Mouse (Mus musculus) liver, embryonic 15.5 days (tissue): ENCODE results near the gene Chka. TPM values are rescaled to one million over a fixed set of nuclear protein-coding genes. Genes with fewer than 3 reads are reported as not detected.

ENCODE experiments used
- ATAC-seq: fragments of 200-750 bp; cut with Nextera tagmentation; 2 replicates; pipeline ENCODE4 v1.8.0; 2017; ENCODE audit warnings: moderate number of reproducible peaks, mild to moderate bottlenecking, moderate library complexity; ENCODE audit not compliant: insufficient read depth
- H3K27ac ChIP-seq: fragments of 300-500 bp; sonication (generic); replicated peaks from 2 replicates; pipeline ENCODE4 v1.5.1; 2015; ENCODE audit warnings: mild to moderate bottlenecking, inconsistent platforms
- H3K27me3 ChIP-seq: fragments of 300-500 bp; sonication (generic); 2 replicates; pipeline ENCODE4 v1.6.1; 2015; ENCODE audit warnings: mild to moderate bottlenecking, inconsistent platforms
- H3K36me3 ChIP-seq: fragments of 300-500 bp; sonication (generic); replicated peaks from 2 replicates; pipeline ENCODE4 v1.6.1; 2015; ENCODE audit warnings: moderate library complexity, mild to moderate bottlenecking, inconsistent platforms
- H3K4me1 ChIP-seq: fragments of 300-500 bp; sonication (generic); replicated peaks from 2 replicates; pipeline ENCODE4 v1.6.1; 2015; ENCODE audit warnings: inconsistent platforms
- H3K4me2 ChIP-seq: fragments of 300-500 bp; sonication (generic); 2 replicates; pipeline ENCODE4 v1.6.1; 2015; ENCODE audit warnings: moderate library complexity, mild to moderate bottlenecking, inconsistent platforms
- H3K4me3 ChIP-seq: fragments of 300-500 bp; sonication (generic); replicated peaks from 2 replicates; pipeline ENCODE4 v1.5.1; 2015; ENCODE audit warnings: mild to moderate bottlenecking, inconsistent platforms
- H3K9ac ChIP-seq: fragments of 300-500 bp; sonication (generic); 2 replicates; pipeline ENCODE4 v1.6.1; 2015; ENCODE audit warnings: moderate library complexity, mild to moderate bottlenecking, inconsistent platforms
- H3K9me3 ChIP-seq: fragments of 300-500 bp; sonication (generic); replicated peaks from 2 replicates; pipeline ENCODE4 v1.6.1; 2016; ENCODE audit warnings: inconsistent platforms
- WGBS: fragments of 180-500 bp; shearing (Covaris S2); methylation state at CpG from one replicate; pipeline ENCODE4 v1.1.7; 2015; ENCODE audit warnings: mixed read lengths; ENCODE audit not compliant: insufficient replicate concordance; 5-methylcytosine and 5-hydroxymethylcytosine counted together
- polyA plus RNA-seq: library from polyadenylated mRNA; unstranded; fragments of >200 nt; fragmentation: Nextera tagmentation; extraction: Ambion mirVana; gene quantifications from 2 replicates; pipeline ENCODE4 v1.2.1, GENCODE M21; 2015

Chka gene
- polyA plus RNA-seq, 1 experiment from 2014 or later = 20.1 TPM

DNA sequence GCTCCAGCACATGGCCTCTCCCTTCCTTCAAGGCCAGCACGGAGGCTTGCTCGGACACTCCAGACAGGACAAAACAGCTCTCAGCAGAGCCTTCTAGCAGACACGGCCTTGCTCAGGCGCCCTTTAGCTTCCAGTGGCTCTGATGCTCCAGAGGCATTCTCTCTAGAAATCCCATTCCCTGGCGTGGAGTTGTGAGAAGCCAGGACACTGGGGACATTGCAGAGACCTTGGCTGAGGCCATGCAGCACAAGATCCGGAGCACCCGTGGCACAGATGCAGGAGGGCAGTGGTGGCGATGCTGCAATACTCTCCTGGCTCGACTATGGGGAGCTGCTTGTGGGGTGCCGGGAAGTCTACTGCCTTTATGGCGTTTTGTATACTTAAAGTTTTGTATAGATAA lies 65.2 kb downstream of the Chka start:
- Histone ChIP-seq H3K27ac (no peak overlapping the region), H3K4me3 (no peak overlapping the region), H3K36me3 (no peaks in the 10 kb centered on the region), H3K4me2 (no peak overlapping the region), H3K4me1 (peaks cover 30% of the 10 kb centered on the region), H3K9me3 (no peaks in the 10 kb centered on the region), H3K9ac (no peak overlapping the region), H3K27me3 (no peaks in the 10 kb centered on the region)
- WGBS = 71% methylated on average over 11 of the region's 11 CpGs
- no peak for ATAC-seq

GRCm38 (mm10) chr19:3919928-3920327 lies 68.4 kb downstream of the Chka start:
- Histone ChIP-seq H3K4me3 (no peak overlapping the region), H3K36me3 (no peaks in the 10 kb centered on the region), H3K4me2 (no peak overlapping the region), H3K27ac (no peak overlapping the region), H3K9me3 (no peaks in the 10 kb centered on the region), H3K9ac (no peak overlapping the region), H3K27me3 (no peaks in the 10 kb centered on the region), H3K4me1 (peaks cover 25% of the 10 kb centered on the region)
- ATAC-seq = no peak

DNA sequence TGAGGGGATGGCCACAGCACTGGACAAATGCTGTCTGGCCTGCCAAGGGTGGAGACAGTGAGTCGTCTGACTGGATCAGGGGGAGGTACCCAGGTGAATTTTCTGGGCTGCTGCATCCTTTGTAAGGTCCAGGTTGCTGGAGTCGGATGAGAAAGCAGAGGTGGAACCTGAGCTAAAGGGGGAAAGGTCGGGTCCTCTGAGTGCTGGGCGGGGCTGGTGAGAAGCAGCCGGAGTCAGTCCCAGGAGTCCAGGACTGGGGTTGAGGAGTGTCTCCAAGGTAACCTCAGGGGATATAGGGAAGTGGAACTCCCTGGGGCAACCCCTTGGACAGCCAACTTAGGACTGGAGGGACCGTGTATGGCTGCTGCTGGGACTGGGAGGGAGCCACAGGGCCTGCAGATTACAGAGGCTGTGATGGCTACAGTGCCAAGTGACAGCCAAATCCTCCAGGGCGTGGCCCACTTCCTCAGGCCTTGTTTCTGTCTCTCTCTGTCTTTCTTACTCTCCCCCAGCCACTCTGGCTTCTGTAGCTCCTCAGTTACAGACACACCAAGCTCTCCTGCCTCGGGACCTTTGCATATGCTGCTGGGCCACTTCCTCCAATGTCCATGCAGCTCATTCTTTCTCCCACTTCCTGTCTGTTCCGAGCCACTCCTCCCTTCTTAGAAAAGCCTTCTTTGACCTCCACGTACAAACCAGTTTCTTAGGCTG lies 71.2 kb downstream of the Chka start:
- Histone ChIP-seq H3K9ac (no peak overlapping the region), H3K9me3 (no peaks in the 10 kb centered on the region), H3K36me3 (no peaks in the 10 kb centered on the region), H3K4me2 (no peak overlapping the region), H3K4me3 (no peak overlapping the region), H3K27ac (no peak overlapping the region), H3K4me1 (peaks cover 37% of the 10 kb centered on the region), H3K27me3 (no peaks in the 10 kb centered on the region)
- 36% methylated on average over 10 of the region's 10 CpGs for WGBS
- no peak for ATAC-seq

- Histone ChIP-seq H3K36me3 (no peaks in the 10 kb centered on the region), H3K4me1 (peaks cover 37% of the 10 kb centered on the region), H3K27ac (peak overlapping the region; percentile 45; the same call in 1 of the 2 replicates), H3K9ac (no peak overlapping the region), H3K4me3 (no peak overlapping the region), H3K27me3 (no peaks in the 10 kb centered on the region), H3K4me2 (no peak overlapping the region), H3K9me3 (no peaks in the 10 kb centered on the region)
- 53% methylated on average over 13 of the region's 13 CpGs for WGBS
- 0 out of 2 replicates have a peak, but pooled peaks have one; percentile 11 for ATAC-seq
Observed at GRCm38 (mm10) chr19:3923586-3923985, 72.0 kb downstream of the Chka start.

- Histone ChIP-seq H3K9ac (no peak overlapping the region), H3K4me3 (no peak overlapping the region), H3K36me3 (no peaks in the 10 kb centered on the region), H3K27me3 (no peaks in the 10 kb centered on the region), H3K4me1 (peaks cover 41% of the 10 kb centered on the region), H3K27ac (peak overlapping the region; percentile 45; the same call in 1 of the 2 replicates), H3K9me3 (no peaks in the 10 kb centered on the region), H3K4me2 (no peak overlapping the region; the same call in 1 of the 2 replicates)
- WGBS = 68% methylated on average over 8 of the region's 8 CpGs
- no peak for ATAC-seq
Observed at GRCm38 (mm10) chr19:3924190-3924589, 72.6 kb downstream of the Chka start.

DNA sequence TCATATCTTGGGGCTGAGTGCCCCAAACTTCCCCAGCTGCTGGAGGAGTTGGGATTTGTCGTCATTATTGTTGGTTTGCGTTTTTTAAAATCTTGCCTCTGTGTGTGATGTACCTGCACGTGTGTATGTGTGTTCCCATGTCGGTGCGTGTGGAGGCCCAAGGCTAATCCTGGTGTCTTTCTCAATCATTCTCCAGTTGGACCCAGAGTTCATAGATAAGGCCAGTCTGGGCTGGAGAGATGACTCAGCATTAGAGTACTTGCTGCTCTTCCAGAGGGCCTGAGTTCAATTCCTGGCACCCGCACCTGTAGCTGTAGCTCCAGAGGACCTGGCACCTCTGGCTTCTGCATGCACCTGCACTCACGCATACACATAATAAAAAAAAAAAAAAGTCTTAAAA lies 73.3 kb downstream of the Chka start:
- H3K27me3 ChIP-seq = no peaks in the 10 kb centered on the region
- H3K4me1 ChIP-seq = peaks cover 47% of the 10 kb centered on the region
- H3K4me2 ChIP-seq = no peak overlapping the region
- no peaks in the 10 kb centered on the region for H3K36me3 ChIP-seq
- no peak overlapping the region for H3K4me3 ChIP-seq
- whole genome bisulfite sequencing = 63% methylated on average over 7 of the region's 7 CpGs
- no peaks in the 10 kb centered on the region for H3K9me3 ChIP-seq
- no peak for ATAC-seq
- H3K27ac ChIP-seq = no peak overlapping the region
- H3K9ac ChIP-seq = no peak overlapping the region

DNA sequence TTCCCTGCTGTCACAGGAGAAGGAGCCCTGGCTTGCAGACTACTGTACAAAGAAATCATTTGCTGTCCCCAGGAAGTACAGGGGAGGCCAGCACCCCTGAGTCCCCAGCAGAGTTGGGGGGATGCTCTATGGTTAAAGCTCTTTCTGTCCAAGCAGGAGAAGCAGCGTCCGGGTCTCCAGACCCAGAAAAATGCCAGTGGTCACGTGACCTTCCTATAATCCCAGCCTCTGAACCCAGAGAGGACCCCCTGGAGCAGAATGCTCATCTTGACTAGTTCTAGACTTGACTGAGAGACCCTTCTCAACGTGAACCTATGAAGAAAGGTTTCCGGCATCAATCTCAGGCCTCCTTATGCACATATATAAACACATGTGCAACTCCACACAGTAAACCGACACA lies 74.3 kb downstream of the Chka start:
- Histone ChIP-seq H3K9me3 (no peaks in the 10 kb centered on the region), H3K4me1 (peaks cover 57% of the 10 kb centered on the region), H3K4me2 (no peak overlapping the region), H3K36me3 (no peaks in the 10 kb centered on the region), H3K27ac (no peak overlapping the region), H3K9ac (no peak overlapping the region), H3K4me3 (no peak overlapping the region), H3K27me3 (no peaks in the 10 kb centered on the region)
- ATAC-seq = no peak
- WGBS = 73% methylated on average over 6 of the region's 6 CpGs

DNA sequence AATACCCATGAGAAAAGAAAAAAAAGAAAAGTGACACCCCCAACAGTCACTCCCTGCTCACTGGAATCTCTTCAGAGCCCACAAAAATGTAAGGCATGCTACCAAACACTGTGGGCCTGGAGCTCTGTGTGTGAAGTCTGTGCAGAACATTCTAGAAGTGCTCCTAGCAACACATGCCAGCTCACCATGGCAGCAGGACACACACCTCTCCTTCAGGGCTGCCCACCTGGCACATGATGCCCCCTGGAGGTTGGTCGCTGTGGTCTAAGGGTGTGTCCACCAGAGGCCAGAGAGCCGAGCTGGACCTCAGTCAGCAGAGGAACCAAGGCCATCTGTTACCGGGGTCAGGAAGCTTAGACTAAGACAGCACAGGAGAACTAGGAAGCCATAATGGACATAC lies 74.7 kb downstream of the Chka start:
- no peaks in the 10 kb centered on the region for H3K9me3 ChIP-seq
- no peak overlapping the region for H3K9ac ChIP-seq
- peaks cover 58% of the 10 kb centered on the region for H3K4me1 ChIP-seq
- no peaks in the 10 kb centered on the region for H3K27me3 ChIP-seq
- H3K4me2 ChIP-seq = no peak overlapping the region
- H3K4me3 ChIP-seq = no peak overlapping the region
- 47% methylated on average over 3 of the region's 3 CpGs for WGBS
- H3K27ac ChIP-seq = no peak overlapping the region
- no peak for ATAC-seq
- no peaks in the 10 kb centered on the region for H3K36me3 ChIP-seq

GRCm38 (mm10) chr19:3926685-3927084 lies 75.1 kb downstream of the Chka start:
- Histone ChIP-seq H3K9me3 (no peaks in the 10 kb centered on the region), H3K27me3 (no peaks in the 10 kb centered on the region), H3K4me2 (no peak overlapping the region), H3K9ac (no peak overlapping the region), H3K36me3 (no peaks in the 10 kb centered on the region), H3K4me1 (peaks cover 58% of the 10 kb centered on the region), H3K27ac (no peak overlapping the region), H3K4me3 (no peak overlapping the region)
- no peak for ATAC-seq
- 67% methylated on average over 6 of the region's 6 CpGs for WGBS

- H3K4me1 ChIP-seq = peaks cover 53% of the 10 kb centered on the region
- ATAC-seq = no peak
- H3K27ac ChIP-seq = no peak overlapping the region
- H3K4me3 ChIP-seq = no peak overlapping the region
- H3K9ac ChIP-seq = no peak overlapping the region
- no peaks in the 10 kb centered on the region for H3K27me3 ChIP-seq
- H3K36me3 ChIP-seq = no peaks in the 10 kb centered on the region
- 67% methylated on average over 4 of the region's 4 CpGs for WGBS
- H3K9me3 ChIP-seq = no peaks in the 10 kb centered on the region
- no peak overlapping the region for H3K4me2 ChIP-seq
Observed at GRCm38 (mm10) chr19:3927989-3928388, 76.4 kb downstream of the Chka start.

GRCm38 (mm10) chr19:3928779-3929178 lies 77.2 kb downstream of the Chka start:
- H3K27me3 ChIP-seq = no peaks in the 10 kb centered on the region
- WGBS = 62% methylated on average over 4 of the region's 4 CpGs
- no peak overlapping the region for H3K9ac ChIP-seq
- ATAC-seq = no peak
- H3K4me3 ChIP-seq = peak overlapping the region; percentile 20
- peaks cover 47% of the 10 kb centered on the region for H3K4me1 ChIP-seq
- no peaks in the 10 kb centered on the region for H3K36me3 ChIP-seq
- no peaks in the 10 kb centered on the region for H3K9me3 ChIP-seq
- 0 out of 2 replicates have a peak overlapping the region, but pooled peaks have one; percentile 35 for H3K4me2 ChIP-seq
- peak overlapping the region; percentile 70; the same call in 1 of the 2 replicates for H3K27ac ChIP-seq
